Mouse (Mus musculus): ENCODE measurements around the gene Ppm1h.
A peak's percentile ranks its signal among the peaks of the same experiment; 100 is the strongest.

Ppm1h gene

DNA sequence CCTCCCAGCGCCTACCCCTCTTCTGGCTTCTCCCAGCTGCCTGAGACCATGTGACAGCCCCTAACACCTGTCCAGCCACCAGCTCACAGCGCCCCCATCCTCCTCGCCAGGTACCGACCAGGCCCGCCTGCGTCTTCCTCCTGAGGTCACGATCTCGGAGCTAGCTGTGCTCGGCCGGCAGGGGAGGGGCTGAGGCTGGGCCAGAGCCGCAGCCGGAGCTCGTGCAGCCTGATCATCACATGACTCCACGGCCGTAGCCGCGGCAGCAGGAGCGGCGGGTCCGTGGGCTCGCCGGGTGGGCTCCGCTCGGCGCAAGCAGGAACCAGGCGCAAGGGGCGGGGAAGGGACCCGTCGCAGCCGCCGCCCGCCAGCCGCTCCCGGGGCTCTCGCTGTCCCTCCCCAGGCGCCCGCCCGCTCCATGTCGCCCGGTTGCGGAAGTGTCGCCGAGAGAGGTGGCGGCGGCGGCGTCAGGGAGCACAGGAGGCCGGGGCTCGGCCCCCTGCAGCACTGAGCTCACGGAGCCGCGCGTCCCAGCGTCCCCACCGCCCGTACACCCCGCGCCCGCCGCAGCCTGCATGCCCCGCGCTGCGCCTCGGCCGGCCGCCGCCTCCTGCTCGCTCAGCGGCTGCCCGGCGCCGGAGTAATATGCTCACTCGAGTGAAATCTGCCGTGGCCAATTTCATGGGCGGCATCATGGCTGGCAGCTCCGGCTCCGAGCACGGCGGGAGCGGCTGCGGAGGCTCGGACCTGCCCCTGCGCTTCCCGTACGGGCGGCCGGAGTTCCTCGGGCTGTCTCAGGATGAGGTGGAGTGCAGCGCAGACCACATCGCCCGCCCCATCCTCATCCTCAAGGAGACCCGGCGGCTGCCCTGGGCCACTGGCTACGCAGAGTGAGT lies at the start of gene Ppm1h:
Ppm1h (plus strand) TSS at position 222 of the 896 bp plus-strand sequence.
- DNase-seq (ENCODE audit: inconsistent ontology term): peak; percentile 71

DNA sequence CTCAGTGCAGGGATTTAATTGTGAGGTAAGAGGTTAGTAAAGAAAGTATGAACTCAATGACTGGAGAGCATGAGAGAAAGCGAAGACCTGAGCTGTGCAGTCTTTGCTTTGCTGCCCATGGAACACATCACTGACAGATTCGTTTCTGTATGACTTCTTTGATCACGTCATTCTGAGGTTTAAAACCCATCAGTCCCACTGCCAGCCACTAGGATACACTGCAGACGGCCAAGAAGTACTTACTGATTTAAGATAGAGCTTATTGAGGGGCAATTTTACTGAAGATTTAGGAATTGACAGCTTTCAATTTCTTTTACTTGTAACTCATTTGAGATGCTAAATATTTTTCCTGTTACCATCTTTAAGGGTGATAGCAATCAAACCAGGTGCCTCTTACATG lies 49.6 kb upstream of the Ppm1h start:
- DNase-seq (ENCODE audit: inconsistent ontology term): no peak

DNA sequence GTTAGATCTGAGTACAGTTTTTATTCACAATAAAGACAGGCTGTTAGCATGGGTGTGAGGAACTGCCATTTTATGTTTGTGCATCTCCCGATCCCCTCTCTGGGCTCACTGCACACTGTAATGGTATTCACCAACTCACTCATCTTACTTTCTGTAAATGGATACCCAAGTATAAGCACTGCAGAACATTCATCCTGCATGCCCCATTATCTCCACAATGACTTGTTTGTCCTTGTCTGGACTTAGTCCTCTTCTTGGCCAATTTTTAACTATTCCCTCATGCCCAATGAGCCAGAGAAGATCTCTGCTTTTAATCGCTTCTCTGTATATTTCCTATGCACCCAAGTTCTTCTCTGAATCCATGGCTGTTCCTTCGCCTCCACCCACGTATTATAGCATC lies 38.7 kb upstream of the Ppm1h start:
- no peak for DNase-seq (ENCODE audit: inconsistent ontology term)

DNA sequence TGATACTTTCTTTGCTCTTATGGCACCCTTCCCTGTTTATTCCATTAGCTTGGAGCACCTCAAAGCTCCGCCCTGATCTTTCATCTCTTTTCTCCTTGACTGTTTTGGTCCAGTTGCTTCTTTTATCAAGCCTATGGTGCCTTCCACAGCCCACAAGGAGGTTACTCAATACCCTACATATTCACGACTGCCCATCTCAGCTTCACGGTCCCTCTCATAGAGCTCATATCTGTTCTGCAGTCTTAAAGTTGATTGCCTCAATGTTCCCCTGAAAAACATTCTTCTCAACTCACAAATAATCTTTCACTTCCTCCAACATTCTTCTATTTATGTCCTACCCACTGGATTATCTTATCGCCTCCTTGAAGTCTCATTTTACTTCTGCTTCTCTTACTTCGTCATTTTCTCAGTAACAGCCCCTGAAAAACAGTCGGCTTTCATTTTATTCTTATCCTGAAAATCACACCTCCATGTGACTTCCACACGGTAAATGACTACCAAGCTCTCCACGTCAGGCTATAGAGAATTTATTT lies 37.2 kb upstream of the Ppm1h start:
- no peak for DNase-seq (ENCODE audit: inconsistent ontology term)

DNA sequence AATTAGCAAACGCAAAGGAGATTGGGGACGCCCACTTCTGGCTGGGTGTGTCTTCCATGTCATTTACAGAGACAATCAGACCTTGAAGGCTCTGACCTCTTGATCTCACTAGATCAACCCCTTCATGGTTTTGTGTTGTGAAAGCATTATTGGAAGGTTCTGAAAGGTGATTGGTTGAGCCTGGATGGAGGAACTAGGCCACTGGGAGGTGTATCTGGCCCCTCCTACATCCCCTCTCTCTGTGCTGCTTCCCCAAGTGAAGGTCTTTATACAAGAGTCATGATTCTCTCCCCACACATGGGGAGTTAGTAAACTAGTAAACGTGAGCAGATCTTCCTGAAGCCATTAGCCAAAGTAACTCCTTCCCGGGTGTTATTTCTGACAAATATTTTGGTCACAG lies 36.4 kb upstream of the Ppm1h start:
- DNase-seq (ENCODE audit: inconsistent ontology term): no peak

DNA sequence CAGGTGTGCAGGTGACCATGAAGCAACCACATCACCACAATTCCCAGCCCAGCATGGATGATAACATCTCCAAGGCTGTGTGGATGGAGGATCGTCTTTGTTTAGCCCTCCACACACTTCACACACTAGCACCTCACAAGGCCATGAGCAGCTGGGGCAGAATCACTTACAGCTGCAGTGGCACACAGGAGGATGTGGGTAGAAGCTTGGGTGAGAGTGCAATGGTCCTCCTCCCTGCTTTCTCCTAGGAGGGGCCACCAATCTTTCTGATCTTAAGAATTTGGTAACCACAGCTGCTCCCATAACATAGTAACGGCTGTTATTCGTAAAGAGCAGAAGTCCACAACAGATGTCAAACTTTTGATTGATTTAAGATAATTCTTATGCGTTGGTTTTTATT lies 26.6 kb upstream of the Ppm1h start:
- no peak for DNase-seq (ENCODE audit: inconsistent ontology term)

DNA sequence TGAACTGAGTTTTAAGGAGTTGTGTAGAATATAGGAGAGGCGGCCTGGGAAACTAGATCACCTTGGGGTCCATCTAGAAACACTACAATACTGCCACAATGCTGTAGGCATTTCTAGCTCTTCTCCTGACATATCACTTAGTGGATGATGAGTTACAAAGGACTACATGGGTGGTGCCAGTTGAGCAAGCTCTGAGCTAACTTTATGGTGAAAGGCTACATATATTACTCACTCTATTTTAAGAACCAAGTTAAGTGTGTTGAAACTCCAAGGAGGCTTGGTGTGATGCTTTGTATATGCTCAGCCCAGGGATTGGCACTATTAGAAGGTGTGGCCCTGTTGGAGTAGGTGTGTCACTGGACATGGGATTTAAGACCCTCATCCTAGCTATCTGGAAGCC lies 26.0 kb upstream of the Ppm1h start:
- no peak for DNase-seq (ENCODE audit: inconsistent ontology term)

DNA sequence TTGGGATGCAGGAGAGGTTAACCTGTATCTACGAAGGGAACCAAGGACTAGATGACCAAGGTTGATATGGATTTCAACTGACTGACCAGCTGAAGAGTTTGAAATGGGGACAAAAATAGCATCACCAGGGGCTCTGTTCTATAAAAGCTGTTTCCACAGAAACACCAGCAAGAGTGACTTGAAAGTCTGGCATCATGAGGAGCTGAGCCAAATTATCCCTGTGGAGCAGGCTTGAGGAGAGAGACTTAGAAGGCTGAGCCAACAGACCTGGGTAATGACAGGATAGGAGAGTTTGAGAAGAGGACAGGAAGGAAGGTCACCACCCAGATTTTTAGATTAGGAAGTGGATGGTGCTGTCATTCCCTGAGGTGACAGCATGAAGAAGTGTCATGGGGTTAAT lies 12.9 kb upstream of the Ppm1h start:
- DNase-seq (ENCODE audit: inconsistent ontology term): no peak

DNA sequence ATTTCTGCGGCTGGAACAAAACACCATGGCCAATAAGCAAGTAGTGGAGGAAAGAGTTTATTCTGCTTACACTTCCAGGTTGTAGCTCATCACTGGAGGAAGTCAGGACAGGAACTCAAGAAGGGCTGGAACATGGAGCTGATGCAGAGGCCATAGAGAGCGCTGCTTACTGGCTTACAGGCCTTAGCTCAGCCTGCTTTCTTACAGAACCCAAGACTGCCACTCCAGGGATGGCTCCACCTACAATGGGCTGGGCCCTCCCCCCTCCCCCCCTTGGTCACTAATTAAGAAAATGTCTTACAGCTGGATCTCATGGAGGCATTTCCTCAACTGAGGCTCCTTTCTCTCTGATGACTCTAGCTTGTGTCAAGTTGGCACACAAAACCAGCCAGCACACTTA lies 7.3 kb upstream of the Ppm1h start:
- DNase-seq (ENCODE audit: inconsistent ontology term): no peak

DNA sequence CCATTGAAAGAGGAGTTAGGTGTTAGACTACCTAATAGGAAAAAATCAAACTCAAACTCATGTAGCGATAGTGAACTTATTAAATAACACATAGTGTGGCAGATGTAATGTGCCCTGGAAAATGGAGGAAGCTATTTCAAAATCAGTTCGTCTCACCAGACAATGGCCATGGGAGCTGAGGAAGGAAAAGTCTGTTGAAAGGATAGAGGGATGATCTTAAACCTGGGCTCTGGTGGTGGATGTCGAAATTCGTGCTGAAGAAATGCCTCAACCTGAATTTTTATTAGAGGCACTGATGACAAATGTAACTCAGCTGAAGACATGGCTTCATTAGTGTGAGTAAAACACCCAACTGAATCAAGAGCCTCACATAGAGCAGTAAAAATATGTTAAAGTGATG lies 6.5 kb upstream of the Ppm1h start:
- DNase-seq (ENCODE audit: inconsistent ontology term): no peak

DNA sequence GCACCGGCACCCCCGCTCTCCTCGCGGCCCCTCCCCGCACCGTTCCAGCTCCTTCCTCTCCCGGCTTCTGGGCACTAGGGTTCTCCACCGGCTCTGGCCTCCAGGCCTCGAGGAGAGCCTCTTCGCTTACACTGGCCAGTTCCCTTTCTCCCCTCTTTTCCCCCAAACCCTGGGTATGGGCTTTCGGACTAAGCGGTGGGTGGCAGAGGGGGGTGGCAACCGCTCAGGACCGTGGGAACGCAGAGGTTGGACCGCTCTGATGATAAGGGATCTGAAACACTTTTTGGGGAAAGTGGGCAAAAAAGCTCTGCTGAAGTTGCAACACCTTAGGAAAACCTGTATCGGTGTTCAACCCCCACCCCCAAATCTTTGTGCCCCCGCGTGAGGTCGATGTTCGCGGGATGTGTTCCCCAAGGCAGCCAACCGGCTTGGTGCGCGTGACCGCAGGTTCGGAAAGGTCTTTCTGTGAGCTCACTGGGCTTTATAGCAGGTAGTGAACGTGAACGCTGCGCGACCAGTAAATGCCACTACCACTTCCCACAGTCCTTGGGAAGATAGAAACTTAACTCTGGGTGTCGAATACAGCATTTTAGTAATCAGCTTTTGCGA lies 979 bp downstream of the Ppm1h start:
- DNase-seq (ENCODE audit: inconsistent ontology term): no peak

DNA sequence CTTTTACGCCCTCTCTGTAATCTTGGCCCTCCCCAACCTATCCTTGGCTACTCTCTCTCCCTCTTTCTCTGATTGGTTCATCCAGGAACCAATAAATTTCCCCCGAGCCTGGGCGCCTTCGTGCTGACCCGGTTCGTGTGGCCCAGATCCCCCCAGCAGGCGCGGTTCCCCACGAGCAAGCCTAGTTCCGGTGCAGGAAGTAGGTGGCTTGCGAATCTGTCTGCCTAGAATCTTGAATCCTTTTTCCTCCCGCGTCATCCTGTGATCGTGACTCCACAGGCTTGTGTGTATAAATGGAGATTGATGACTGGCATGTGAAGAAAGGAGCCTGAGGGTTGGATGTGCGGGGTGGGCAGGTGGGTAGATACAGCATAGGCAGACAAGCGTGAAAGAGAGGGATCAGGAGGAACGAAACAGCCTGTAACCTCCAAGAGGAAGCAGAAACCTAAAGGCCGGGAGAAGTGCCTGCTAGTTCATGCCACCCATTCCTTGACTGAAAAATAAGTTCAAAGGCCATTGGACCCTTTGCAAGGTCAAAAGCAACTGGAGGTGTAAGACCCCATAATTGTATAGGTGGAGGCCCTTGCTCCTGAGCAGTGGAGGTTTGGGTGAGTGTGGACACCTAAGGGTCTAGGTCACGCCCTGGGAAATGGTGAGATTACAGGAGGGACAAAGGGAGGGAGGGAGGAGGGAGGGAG lies 2.0 kb downstream of the Ppm1h start:
- DNase-seq (ENCODE audit: inconsistent ontology term): peak; percentile 65

DNA sequence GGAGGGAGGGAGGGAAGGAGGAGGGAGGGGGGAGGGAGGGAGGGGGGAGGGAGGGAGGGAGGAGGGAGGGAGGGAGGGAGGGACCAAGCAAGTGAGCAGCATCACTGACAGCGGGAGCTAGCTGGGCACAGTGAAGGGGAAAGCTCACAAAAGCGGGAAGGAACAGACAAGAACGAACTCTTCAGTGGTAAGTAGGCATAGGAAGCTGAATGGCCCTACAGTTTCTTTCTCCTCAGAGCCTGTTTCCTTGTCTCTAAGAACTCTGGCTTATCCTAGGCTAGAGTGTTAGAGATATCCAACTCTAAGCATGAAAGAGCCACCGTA lies 2.5 kb downstream of the Ppm1h start:
- no peak for DNase-seq (ENCODE audit: inconsistent ontology term)

DNA sequence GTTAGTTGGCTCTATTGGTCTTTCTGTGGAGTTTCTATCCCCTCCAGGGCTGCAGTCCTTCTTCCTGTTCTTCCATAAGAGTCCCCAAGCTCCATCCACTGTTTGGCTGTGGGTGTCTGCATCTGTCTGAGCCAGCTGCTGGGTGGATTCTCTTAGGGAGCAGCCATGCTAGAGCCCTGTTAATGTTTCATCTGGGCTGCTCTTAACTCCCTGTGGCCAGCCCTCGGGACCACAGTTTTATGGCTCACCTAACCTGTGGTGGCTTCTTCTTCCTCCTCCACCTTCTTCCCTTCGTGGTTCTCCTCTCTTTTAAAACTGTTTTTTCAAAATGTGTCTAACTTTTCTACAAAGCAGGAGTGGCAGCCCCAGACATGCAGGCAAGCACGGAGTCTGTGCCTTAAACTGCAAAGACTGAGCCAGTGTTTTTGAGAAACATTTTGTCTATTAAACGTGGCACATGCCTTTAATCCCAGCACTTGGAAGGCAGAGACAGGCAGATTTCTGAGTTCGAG lies 5.3 kb downstream of the Ppm1h start:
- no peak for DNase-seq (ENCODE audit: inconsistent ontology term)

DNA sequence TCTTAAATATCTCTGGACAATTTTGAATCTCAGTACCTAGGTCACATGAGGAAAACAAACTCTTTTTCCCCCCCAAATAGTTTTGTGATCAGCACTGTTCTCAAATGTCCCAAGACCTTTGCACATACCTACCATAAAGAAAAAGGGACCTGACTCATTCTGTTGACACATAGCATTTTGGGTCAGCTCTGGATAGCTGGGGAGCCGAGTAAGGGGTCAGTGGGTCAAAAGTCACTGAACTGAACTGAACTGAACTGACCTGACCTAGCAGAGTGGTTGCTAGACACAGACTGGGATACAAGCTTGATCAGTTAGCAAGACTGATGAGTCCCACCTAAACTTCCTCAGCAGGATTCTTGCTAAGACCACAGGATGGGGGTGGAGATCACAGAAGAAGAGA lies 6.7 kb downstream of the Ppm1h start:
- no peak for DNase-seq (ENCODE audit: inconsistent ontology term)

DNA sequence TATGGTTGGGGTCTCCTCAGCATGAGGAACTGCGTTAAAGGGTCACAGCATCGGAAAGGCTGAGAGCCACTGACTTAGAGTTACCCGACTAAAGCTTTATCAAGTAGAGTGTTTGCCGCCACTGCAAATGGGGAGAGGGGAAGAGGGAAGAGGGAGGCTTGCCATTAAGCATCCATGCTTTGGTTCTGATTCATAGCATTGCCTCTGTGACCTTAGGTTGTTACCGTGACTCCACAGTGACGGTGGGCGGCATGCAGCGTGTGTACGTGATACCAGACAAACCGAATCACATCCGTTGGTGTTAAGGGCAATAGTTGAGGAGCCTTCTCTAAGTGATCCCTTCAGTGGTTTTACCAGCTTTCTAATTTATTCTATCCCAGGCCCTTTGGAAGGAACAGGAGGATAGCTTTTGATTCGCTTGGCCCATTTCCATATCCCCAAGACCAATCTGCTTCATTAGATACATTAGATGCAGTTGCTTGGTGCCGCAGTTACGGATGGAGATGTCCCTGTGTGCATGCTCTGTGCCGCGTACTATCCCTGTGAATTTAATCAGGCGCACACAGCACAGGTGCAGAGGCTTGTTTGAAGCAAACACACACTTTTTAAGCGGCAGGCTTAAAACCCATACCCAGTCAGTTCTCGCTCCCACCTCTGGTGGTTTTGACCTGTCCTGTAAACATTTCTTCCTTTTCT lies 7.4 kb downstream of the Ppm1h start:
- no peak for DNase-seq (ENCODE audit: inconsistent ontology term)

DNA sequence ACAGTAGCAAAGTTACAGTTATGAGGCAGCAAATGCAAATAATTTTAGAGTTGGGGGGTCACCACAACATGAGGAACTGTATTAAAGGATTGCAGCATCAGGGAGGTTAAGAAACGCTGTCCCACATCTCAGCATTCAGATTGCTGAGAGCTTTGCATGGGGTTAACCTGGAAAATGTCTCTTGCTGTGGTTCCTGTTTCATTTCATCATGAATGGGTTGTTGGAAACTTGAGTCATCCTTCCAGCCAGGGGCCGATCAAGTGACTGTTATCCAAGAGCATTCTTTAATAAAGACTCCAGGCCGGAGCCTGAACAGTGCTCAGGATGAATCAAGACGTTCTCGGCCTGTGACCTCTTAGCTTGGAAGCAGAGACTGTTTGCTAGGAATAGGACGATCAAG lies 12.1 kb downstream of the Ppm1h start:
- no peak for DNase-seq (ENCODE audit: inconsistent ontology term)

DNA sequence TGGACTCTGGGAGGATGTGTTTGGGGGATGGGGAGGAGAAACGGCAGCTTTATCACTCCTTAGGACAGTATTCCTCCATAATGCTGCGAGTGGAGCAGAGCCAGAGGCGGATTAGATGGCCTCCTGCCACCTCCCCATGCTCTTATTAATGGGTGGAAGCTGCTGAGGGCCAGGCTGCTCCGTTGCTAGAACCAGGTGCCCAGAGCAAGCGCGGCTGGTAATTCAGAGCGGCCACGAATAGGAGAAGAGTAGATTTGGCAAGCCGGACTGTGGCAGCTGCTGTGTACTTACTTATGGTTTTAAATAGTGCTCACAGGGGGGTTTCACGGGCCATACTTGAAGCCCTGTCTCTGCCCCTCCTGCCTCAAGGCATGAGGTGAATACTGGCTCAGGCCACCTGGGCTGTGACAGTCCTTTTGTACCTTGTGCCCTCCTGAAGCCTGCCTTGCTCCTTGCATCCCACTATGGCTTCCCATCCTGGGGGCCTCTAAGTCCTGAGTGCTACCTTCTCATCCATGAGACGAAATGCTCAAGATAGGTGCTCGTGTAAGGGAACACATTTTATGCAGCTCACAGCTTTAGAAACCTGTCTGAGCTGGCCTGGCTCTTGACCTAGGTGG lies 14.7 kb downstream of the Ppm1h start:
- no peak for DNase-seq (ENCODE audit: inconsistent ontology term)

DNA sequence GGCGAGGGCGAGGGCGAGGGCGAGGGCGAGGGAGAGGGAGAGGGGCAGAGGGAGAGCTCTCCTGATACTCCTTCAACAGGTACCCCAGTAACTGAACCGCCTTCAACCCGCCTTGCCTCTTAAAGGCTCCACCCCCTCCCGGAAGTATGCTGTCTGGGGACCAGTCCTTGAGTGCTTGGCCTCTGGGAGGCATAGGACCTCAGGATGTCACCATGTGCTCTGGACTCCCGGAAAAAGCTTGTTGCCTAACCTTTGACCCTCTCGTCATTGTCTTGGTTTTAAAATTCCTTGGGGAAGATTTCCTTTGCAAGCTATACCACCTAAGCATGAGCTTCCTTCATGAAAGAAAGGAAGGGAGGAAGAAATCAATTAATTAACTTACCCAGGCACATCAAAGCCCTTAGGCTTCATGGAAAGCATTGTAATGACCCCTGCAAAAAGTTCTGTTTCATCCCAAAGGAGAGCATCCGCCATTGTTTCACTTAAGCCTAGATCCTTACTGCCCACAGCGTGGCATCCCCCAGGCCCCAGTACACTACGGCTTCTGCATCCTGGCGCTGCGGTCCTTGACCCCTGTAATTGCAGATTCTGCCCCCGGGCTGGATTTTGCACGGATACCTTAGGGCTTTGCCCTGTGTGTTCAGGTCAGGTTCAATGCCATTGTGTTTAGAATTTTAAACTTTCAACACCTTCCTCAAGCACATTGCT lies 15.5 kb downstream of the Ppm1h start:
- no peak for DNase-seq (ENCODE audit: inconsistent ontology term)

DNA sequence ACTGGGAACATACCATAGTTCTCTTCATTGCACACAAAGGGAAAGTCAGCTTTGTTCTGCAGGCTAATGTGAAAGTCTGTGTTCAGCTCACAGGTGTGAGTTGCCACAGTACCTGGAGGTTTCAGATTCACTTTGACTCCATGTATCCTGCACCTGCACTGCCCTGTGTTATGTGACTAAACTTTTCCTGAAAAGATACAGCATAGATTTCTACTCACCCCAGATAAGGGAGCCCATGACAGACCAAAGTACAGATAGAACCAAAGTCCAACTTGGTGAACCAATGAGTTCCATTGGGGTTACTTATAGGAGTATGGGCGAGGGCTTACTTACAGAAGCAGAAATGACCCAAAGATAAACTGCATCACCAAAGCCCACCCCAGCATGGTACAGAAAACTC lies 17.8 kb downstream of the Ppm1h start:
- DNase-seq (ENCODE audit: inconsistent ontology term): no peak

DNA sequence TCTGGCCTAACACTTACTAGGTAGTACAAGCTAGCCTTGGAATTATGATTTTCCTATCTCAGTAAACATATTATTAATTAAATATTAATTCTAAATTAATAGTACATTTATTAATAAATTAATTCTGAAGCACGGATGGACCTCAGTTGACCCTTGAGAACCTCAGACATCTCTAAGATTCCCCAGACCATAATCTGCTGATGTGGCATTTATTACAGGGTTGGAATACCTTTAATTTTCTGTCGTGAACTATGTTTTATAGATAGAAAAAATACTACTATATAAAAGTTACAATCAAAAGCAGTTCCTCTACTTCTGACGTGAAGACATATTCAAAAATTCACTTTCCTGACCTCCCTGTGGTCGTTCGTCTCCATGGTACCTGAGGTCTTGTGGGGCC lies 19.8 kb downstream of the Ppm1h start:
- DNase-seq (ENCODE audit: inconsistent ontology term): no peak

All from Muller cell, postnatal 12 days (primary cell).